Mouse (Mus musculus) kidney, adult 2 months (tissue): ENCODE results near the gene Slc10a7. TPM values are rescaled to one million over a fixed set of nuclear protein-coding genes. Genes with fewer than 3 reads are reported as not detected.

Experiments
- DNase-seq: peaks from one replicate; pipeline ENCODE4 v3.0.0; 2021
- H3K27ac ChIP-seq: fragments of 200-500 bp; 2 replicates; pipeline ENCODE4 v1.5.1; 2012; ENCODE audit warnings: low read depth, low read length, control low read depth, inconsistent platforms; ENCODE audit not compliant: insufficient read depth
- H3K27me3 ChIP-seq: fragments of 200-500 bp; replicated peaks from 2 replicates; pipeline ENCODE4 v1.6.1; 2012; ENCODE audit warnings: mild to moderate bottlenecking, moderate library complexity, low read length, inconsistent platforms; ENCODE audit not compliant: control insufficient read depth, insufficient read depth
- H3K36me3 ChIP-seq: fragments of 200-500 bp; 2 replicates; pipeline ENCODE4 v1.6.1; 2012; ENCODE audit warnings: mild to moderate bottlenecking, moderate library complexity, low read length, inconsistent platforms; ENCODE audit not compliant: control insufficient read depth, insufficient read depth
- H3K4me1 ChIP-seq: fragments of 200-500 bp; 2 replicates; pipeline ENCODE4 v1.6.1; 2011; ENCODE audit warnings: low read length; ENCODE audit not compliant: control insufficient read depth, insufficient read depth
- H3K4me3 ChIP-seq: fragments of 200-500 bp; 2 replicates; pipeline ENCODE4 v1.5.1; 2011; ENCODE audit warnings: mild to moderate bottlenecking, low read depth, low read length, control low read depth; ENCODE audit not compliant: insufficient read depth
- CTCF ChIP-seq: fragments of 200-500 bp; conservative IDR thresholded peaks from 2 replicates; pipeline ENCODE4 v1.5.1; 2011; ENCODE audit warnings: low read depth, mild to moderate bottlenecking, control low read depth, low read length, moderate library complexity, mixed read lengths; ENCODE audit not compliant: insufficient read depth, insufficient read length
- POLR2A ChIP-seq: fragments of 200-500 bp; IDR thresholded peaks from one replicate; pipeline ENCODE4 v1.6.1; 2011; ENCODE audit warnings: low read depth, low read length, control low read depth
- WGBS: fragments of 180-500 bp; shearing (Covaris S2); methylation state at CpG from one replicate; pipeline ENCODE4 v1.1.7; 2018; 5-methylcytosine and 5-hydroxymethylcytosine counted together
- polyA plus RNA-seq: library from polyadenylated mRNA; depleted of rRNA; stranded (reverse); fragments of >200 nt; gene quantifications from 2 replicates; pipeline ENCODE4 v1.2.3, GENCODE M21; 2012

The Slc10a7 gene
- polyA plus RNA-seq, 1 experiment, result 8.1 TPM

DNA sequence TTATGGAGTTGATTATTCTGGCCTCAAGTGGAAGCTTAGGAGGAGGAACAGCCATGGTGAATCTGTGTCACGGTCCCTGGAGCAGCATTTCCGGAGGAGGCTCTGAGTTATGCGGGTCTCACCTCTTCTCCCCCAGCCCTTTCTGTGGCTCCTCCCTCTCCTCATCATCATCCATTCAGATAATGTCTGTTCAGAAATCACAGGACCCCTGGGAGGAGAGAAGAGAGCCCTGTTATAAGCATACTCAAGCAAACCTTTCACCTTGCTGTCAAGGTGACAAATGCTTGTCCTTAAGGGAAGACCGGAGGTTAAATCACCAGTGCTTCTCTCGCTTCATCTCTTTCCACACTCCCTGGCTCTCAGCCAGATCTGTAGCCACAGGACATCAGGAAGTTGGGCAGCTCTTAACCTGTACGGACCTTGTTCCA is 86.3 kb downstream of the Slc10a7 start:
- H3K36me3 ChIP-seq, result no peaks in the 10 kb centered on the region
- no peaks in the 10 kb centered on the region for H3K4me1 ChIP-seq
- no peak overlapping the region for H3K27ac ChIP-seq
- no peak overlapping the region for H3K4me3 ChIP-seq
- TF ChIP-seq CTCF (no peak), POLR2A (no peak)
- WGBS, result 22% methylated on average over 6 of the region's 6 CpGs
- DNase-seq, result peak; percentile 4
- H3K27me3 ChIP-seq, result no peaks in the 10 kb centered on the region

DNA sequence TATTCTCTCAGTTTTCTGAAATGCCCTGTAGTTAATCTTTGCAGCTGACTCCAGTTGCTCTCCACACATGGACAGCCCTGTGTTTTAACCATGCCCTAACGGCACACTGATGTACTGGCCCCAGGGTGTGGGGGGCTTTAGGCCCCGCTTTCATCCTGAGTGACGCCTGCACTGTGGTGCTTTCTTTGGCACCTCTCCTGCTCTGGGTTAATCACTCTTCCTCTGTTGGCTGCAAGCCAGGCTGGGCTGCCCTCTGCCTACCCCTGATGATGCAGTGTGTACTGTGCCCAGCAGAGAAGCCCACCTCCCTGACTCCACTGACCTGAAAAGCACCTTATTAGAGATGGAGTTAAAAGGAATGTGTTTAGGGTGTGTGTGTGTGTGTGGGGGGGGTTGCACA is 89.1 kb downstream of the Slc10a7 start:
- peak; percentile 43 for DNase-seq
- no peak for TF ChIP-seq CTCF
- no peak for TF ChIP-seq POLR2A
- no peaks in the 10 kb centered on the region for H3K36me3 ChIP-seq
- no peaks in the 10 kb centered on the region for H3K27me3 ChIP-seq
- no peak overlapping the region for H3K27ac ChIP-seq
- no peak overlapping the region for H3K4me3 ChIP-seq
- WGBS, result 12% methylated on average over 3 of the region's 3 CpGs
- no peaks in the 10 kb centered on the region for H3K4me1 ChIP-seq

DNA sequence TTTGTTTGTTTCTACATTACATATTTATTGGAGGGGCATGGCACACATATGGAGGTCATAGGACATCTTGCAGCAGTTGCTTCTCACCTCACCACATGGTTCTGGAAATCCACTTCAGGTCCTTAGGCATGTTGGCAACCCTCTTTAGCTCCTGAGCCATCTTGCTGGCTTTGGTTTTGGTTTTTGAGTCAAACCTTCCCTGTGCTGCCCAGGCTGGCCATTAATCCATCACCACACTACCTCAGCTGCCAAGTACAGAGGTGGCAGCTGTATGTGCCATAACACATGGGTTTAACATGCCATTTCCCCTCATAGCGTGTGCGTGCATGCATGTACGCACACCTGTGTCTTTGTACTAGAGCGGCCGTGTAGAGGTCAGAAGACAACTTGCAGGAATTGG is 93.9 kb downstream of the Slc10a7 start:
- H3K36me3 ChIP-seq, result no peaks in the 10 kb centered on the region
- DNase-seq, result no peak
- no peak overlapping the region for H3K27ac ChIP-seq
- no peak overlapping the region for H3K4me3 ChIP-seq
- no peak for TF ChIP-seq POLR2A
- no peak for TF ChIP-seq CTCF
- WGBS, result 97% methylated on average over 5 of the region's 5 CpGs
- no peaks in the 10 kb centered on the region for H3K27me3 ChIP-seq
- H3K4me1 ChIP-seq, result no peaks in the 10 kb centered on the region

DNA sequence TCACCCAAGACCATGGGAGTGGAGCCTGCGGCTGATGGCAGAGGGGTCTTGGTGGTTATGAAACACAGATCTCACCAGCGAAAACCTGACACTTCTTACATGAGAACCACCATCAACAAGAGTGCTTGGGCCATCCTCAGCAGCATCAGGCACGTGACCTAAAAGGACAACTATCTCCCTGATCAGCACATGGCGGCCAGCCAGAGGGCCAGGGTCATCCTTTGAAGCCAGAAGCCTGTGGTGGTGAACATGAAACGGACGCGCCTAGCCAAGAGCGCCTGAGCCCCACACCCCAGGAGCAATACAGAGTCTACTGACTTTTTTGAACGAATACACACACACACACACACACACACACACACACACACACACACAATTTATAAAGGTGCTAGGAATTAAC is 95.3 kb downstream of the Slc10a7 start:
- peak; percentile 6 for DNase-seq
- H3K27ac ChIP-seq, result no peak overlapping the region
- no peak overlapping the region for H3K4me3 ChIP-seq
- H3K36me3 ChIP-seq, result no peaks in the 10 kb centered on the region
- no peaks in the 10 kb centered on the region for H3K27me3 ChIP-seq
- 83% methylated on average over 9 of the region's 9 CpGs for WGBS
- TF ChIP-seq POLR2A (no peak), CTCF (no peak)
- no peaks in the 10 kb centered on the region for H3K4me1 ChIP-seq

DNA sequence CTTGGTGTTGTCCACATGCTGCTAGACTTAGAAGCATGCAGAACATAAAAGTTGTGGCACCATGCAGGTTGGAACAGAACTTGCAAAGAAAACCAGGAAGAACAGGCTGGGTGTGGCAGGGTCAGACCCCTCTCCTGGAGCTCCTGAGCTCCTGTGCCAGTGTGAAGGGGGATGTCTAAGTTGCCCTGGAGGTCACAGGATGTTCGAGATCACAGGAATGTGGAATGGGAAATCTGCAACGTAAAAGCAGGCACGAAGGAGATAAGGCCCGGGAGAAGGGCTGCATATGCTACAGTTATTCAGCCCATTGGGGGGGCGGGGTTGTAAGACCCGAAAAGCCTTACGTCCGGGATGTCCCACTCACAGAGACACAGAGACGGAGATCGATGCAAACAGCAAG is 100.2 kb downstream of the Slc10a7 start:
- Histone ChIP-seq H3K27ac (no peak overlapping the region), H3K4me3 (no peak overlapping the region), H3K4me1 (no peaks in the 10 kb centered on the region), H3K36me3 (no peaks in the 10 kb centered on the region), H3K27me3 (no peaks in the 10 kb centered on the region)
- no peak for TF ChIP-seq CTCF
- TF ChIP-seq POLR2A, result no peak
- no peak for DNase-seq
- 84% methylated on average over 10 of the region's 10 CpGs for WGBS

DNA sequence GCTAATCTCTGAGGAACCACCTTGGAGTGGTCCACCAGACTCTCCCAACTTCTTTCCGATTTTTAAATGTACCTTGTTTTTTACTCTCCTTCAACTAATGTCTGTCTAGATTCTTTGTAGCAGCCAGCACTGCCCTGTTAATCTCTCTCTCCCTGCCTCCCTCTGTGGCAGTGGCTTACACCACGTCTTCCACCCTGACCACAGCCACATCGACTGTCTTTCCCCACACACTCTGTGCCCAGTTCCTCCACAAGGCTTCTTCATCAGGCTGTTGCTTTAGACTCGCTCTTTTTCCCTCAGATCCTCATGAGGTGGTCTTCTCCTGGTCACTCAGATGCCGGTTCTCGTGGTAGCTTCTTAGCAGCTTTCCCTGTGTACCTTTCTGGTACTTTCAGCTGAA is 101.9 kb downstream of the Slc10a7 start:
- no peaks in the 10 kb centered on the region for H3K27me3 ChIP-seq
- no peak for DNase-seq
- no peak for TF ChIP-seq CTCF
- no peak for TF ChIP-seq POLR2A
- no peak overlapping the region for H3K27ac ChIP-seq
- H3K4me3 ChIP-seq, result no peak overlapping the region
- WGBS, result 93% methylated on average over 6 of the region's 6 CpGs
- H3K36me3 ChIP-seq, result no peaks in the 10 kb centered on the region
- H3K4me1 ChIP-seq, result no peaks in the 10 kb centered on the region

DNA sequence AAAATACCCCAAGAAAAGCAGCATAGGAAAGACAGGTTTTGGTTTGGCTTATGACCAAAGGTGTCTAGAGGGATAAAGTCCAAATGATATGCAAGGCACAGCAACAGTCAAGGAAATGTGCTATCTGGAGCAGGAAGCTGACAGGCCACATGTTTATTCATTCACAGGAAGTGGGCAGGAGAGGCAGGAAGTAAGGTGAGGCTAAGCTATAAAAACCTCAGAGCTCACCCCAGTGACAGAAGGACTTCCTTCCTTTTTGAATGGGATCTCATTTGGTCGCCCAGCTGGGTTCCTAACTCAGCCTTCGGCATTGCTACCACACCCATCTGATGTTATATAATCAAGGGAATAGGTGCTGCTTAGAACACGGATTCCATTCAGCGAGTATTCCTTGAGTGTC is 113.2 kb downstream of the Slc10a7 start:
- no peak overlapping the region for H3K4me3 ChIP-seq
- TF ChIP-seq POLR2A, result no peak
- no peak for TF ChIP-seq CTCF
- WGBS, result 70% methylated on average over 4 of the region's 4 CpGs
- H3K27ac ChIP-seq, result 0 out of 2 replicates have a peak overlapping the region, but pooled peaks have one; percentile 30
- H3K36me3 ChIP-seq, result no peaks in the 10 kb centered on the region
- DNase-seq, result peak; percentile 43
- H3K27me3 ChIP-seq, result no peaks in the 10 kb centered on the region
- H3K4me1 ChIP-seq, result no peaks in the 10 kb centered on the region

DNA sequence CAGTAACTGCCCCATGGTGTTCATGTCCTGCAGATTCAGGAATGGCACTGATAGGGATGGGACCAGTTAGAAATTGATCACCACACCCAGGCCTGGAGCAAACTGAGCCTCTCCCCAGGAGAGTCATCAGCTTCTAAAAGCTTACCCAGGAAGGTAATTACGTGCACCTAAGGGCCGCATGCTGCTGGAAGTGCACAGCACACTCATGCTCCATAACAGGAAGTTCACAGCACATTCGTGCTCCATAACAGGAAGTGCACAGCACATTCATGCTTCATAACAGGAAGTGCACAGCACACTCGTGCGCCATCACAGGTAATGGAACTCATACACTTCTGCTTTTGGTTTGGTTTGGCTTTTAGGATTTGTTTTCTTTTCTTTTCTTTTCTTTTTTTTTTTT is 114.8 kb downstream of the Slc10a7 start:
- no peaks in the 10 kb centered on the region for H3K4me1 ChIP-seq
- TF ChIP-seq POLR2A, result no peak
- TF ChIP-seq CTCF, result no peak
- no peaks in the 10 kb centered on the region for H3K27me3 ChIP-seq
- H3K4me3 ChIP-seq, result no peak overlapping the region
- no peak for DNase-seq
- no peaks in the 10 kb centered on the region for H3K36me3 ChIP-seq
- WGBS, result 68% methylated on average over 5 of the region's 5 CpGs
- no peak overlapping the region for H3K27ac ChIP-seq
